Mouse (Mus musculus) erythroid progenitor cell, adult 5-6 weeks (primary cell): ENCODE measurements around the gene Cbfb. TPM values are rescaled to one million over a fixed set of nuclear protein-coding genes. Genes with fewer than 3 reads are reported as not detected.

Experiments used
- ATAC-seq: replicated peaks from 2 replicates; pipeline ENCODE4 v1.8.0; 2016; ENCODE audit warnings: moderate number of reproducible peaks, mild to moderate bottlenecking, moderate TSS enrichment, inconsistent platforms; ENCODE audit not compliant: poor library complexity, low FRiP score, severe bottlenecking
- total RNA-seq, 2 experiments: library from RNA; stranded (forward) in 1 of 2; stranded (reverse) in 1 of 2; fragments of 150-400 nt in 1 of 2; fragments of 186-747, 209-891 nt in 1 of 2; gene quantifications; 2 replicates each; pipeline versions ENCODE4 v1.2.3 to v1.2.4; 2015 to 2017; ENCODE audit warnings: low replicate concordance in 2 of 2

Gene Cbfb
- 25.9 and 34.4 TPM in 2 replicates for total RNA-seq (2015; ENCODE audit: low replicate concordance)
- 18.0 and 29.3 TPM in 2 replicates for total RNA-seq (2017; ENCODE audit: low replicate concordance)

- peak; percentile 42 for ATAC-seq
Observed at GRCm38 (mm10) chr8:105170381-105171115, at the start of gene Cbfb. Cbfb (plus strand) TSS chr8:105170674.

GRCm38 (mm10) chr8:105129864-105130263, 40.6 kb upstream of the Cbfb start:
- no peak for ATAC-seq

GRCm38 (mm10) chr8:105131509-105131908, 39.0 kb upstream of the Cbfb start, which contains the start of gene Ces4a:
Ces4a (plus strand) TSS chr8:105131800.
- ATAC-seq, result no peak

GRCm38 (mm10) chr8:105138423-105138822, 32.1 kb upstream of the Cbfb start:
- ATAC-seq, result no peak; the same call in 1 of the 2 replicates

GRCm38 (mm10) chr8:105142395-105142794, 28.1 kb upstream of the Cbfb start:
- ATAC-seq, result no peak

- no peak for ATAC-seq
Observed at GRCm38 (mm10) chr8:105151654-105152053, 18.8 kb upstream of the Cbfb start.

GRCm38 (mm10) chr8:105152623-105153398, 17.7 kb upstream of the Cbfb start:
- no peak for ATAC-seq

GRCm38 (mm10) chr8:105154316-105154715, 16.2 kb upstream of the Cbfb start:
- ATAC-seq, result no peak

- ATAC-seq, result no peak
Observed at GRCm38 (mm10) chr8:105155091-105155745, 15.3 kb upstream of the Cbfb start.

GRCm38 (mm10) chr8:105157555-105157954, 12.9 kb upstream of the Cbfb start:
- no peak for ATAC-seq

- no peak for ATAC-seq
Observed at GRCm38 (mm10) chr8:105158084-105158483, 12.4 kb upstream of the Cbfb start.

- no peak for ATAC-seq
Observed at GRCm38 (mm10) chr8:105161121-105161652, 9.3 kb upstream of the Cbfb start.

- ATAC-seq, result no peak
Observed at GRCm38 (mm10) chr8:105164272-105164902, 6.1 kb upstream of the Cbfb start.

GRCm38 (mm10) chr8:105165191-105165590, 5.3 kb upstream of the Cbfb start:
- ATAC-seq, result no peak

GRCm38 (mm10) chr8:105167116-105167515, 3.4 kb upstream of the Cbfb start:
- no peak for ATAC-seq

- ATAC-seq, result no peak
Observed at GRCm38 (mm10) chr8:105169582-105169981, 892 bp upstream of the Cbfb start.

GRCm38 (mm10) chr8:105170041-105170380, 463 bp upstream of the Cbfb start:
- ATAC-seq, result no peak

GRCm38 (mm10) chr8:105171116-105172002, 885 bp downstream of the Cbfb start:
- no peak for ATAC-seq

GRCm38 (mm10) chr8:105172003-105172362, 1.5 kb downstream of the Cbfb start:
- no peak for ATAC-seq
